Mouse (Mus musculus): ENCODE measurements at regions not wholly inside any gene's neighbourhood (a gene's known extent, or its start where the extent isn't known, plus 50 kb on each side); places are given as distances from the start of the nearest gene placed in this dataset.

DNA sequence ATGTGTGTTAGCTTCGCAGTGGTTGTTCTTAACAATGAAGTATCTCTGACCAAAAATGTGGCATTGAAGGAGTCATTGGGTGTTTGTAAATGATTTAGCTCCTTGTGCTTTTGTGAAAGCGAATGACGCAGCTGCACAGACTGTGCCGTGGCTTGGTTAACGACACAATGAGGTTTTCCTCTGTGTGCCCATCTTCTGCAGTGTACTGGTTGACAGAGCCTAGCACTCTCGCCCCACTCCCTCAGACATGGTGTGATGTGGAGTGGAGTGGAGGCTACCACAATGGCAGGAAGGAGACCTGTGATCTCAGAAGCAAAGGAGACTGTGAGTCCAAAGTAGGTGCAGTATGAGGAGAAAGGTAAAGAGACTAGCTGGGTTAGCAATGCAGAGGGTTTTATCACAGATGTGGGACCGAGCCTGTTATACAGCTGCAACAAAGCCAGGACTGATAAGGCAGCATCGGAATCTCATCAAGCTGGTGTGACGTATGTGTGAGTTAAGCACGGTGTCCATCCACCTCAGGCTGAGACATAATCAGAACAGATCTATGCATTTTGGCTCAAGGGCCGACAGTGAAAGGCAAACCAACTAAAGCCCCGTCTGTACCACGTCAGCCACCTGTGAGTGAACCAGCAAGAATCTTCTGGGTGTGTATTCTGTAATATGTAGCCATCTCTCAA, 596.5 kb upstream of the Stxbp6 start:
- no peak for TF ChIP-seq TAL1 (IDR thresholded peaks at IDR 0.05; ENCODE audit: low read length)
- TF ChIP-seq POLR2A (IDR thresholded peaks at IDR 0.05; ENCODE audit: control insufficient read depth in 1 of 2, insufficient read depth in 1 of 2, low read depth in 1 of 2, low read length in 2 of 2, poor library complexity in 1 of 2), result no peak
- TF ChIP-seq MAZ (IDR thresholded peaks at IDR 0.05; ENCODE audit: low read depth, low read length), result no peak
- no peak for TF ChIP-seq CTCF (IDR thresholded peaks at IDR 0.05 in 2 of 3, conservative IDR thresholded peaks at IDR 0.05 in 1 of 3; ENCODE audit: control insufficient read depth in 1 of 3, insufficient read depth in 1 of 3, low read depth in 2 of 3, low read length in 3 of 3, poor library complexity in 1 of 3, severe bottlenecking in 1 of 3)
- no peak for TF ChIP-seq MAFK (IDR thresholded peaks at IDR 0.05; ENCODE audit: borderline replicate concordance, low read depth, low read length)
- no peak for TF ChIP-seq MXI1 (IDR thresholded peaks at IDR 0.05; ENCODE audit: low read depth, low read length)
- TF ChIP-seq GATA1 (IDR thresholded peaks at IDR 0.05; ENCODE audit: low read depth, low read length), result no peak
- no peak for TF ChIP-seq ELF1 (IDR thresholded peaks at IDR 0.05; ENCODE audit: low read depth, low read length)
